Mouse (Mus musculus): ENCODE measurements around the gene Jak2. TPM values are rescaled to one million over a fixed set of nuclear protein-coding genes. Genes with fewer than 3 reads are reported as not detected.

Gene Jak2
- total and polyA plus RNA-seq, 3 experiments = 26.4 to 78.6 (median 30.2) TPM

- H3K27ac ChIP-seq (ENCODE audit: control insufficient read depth, low read depth, low read length) = no peak overlapping the region
- no peaks in the 10 kb centered on the region for H3K9me3 ChIP-seq (replicated peaks; ENCODE audit: insufficient read depth, low read length)
- H3K4me1 ChIP-seq (ENCODE audit: control insufficient read depth in 1 of 2, insufficient read depth in 2 of 2, low read length in 2 of 2) = peaks cover 2 to 8% of the 10 kb centered on the region in 2 experiments; a peak in 2 of 4 replicates
- no peaks in the 10 kb centered on the region for H3K27me3 ChIP-seq (ENCODE audit: control insufficient read depth in 1 of 2, insufficient read depth in 2 of 2, low read length in 2 of 2)
- H3K4me3 ChIP-seq (ENCODE audit: control insufficient read depth in 1 of 2, insufficient read depth in 1 of 2, low read depth in 2 of 2, low read length in 2 of 2) = no peak overlapping the region
- no peaks in the 10 kb centered on the region for H3K79me2 ChIP-seq (ENCODE audit: control insufficient read depth, insufficient read depth, low read length, poor library complexity)
- no peak for DNase-seq (ENCODE audit: low read depth, low spot score)
- H3K36me3 ChIP-seq (ENCODE audit: control insufficient read depth in 1 of 2, insufficient read depth in 2 of 2, low read length in 2 of 2) = peaks cover 10 to 12% of the 10 kb centered on the region in 2 experiments; a peak in 3 of 4 replicates
- no peak overlapping the region for H3K9ac ChIP-seq (ENCODE audit: control insufficient read depth, low read depth, low read length, poor library complexity, severe bottlenecking)
- TF ChIP-seq HCFC1 (IDR thresholded peaks at IDR 0.05; ENCODE audit: low read depth, low read length) = no peak
- no peak for TF ChIP-seq MAZ (IDR thresholded peaks at IDR 0.05; ENCODE audit: low read depth, low read length)
- TF ChIP-seq POLR2AphosphoS2 (IDR thresholded peaks at IDR 0.05; ENCODE audit: low read length) = no peak
- TF ChIP-seq KAT2A (conservative IDR thresholded peaks at IDR 0.05; ENCODE audit: low read depth, low read length) = no peak
- no peak for TF ChIP-seq ZKSCAN1 (IDR thresholded peaks at IDR 0.05; ENCODE audit: low read depth, low read length)
- no peak for TF ChIP-seq TAL1 (IDR thresholded peaks at IDR 0.05; ENCODE audit: low read length)
- TF ChIP-seq NRF1 (IDR thresholded peaks at IDR 0.05; ENCODE audit: insufficient read depth, low read depth, low read length, poor library complexity, severe bottlenecking) = no peak
- TF ChIP-seq TCF12 (IDR thresholded peaks at IDR 0.05; ENCODE audit: low read depth, low read length) = no peak
- no peak for TF ChIP-seq ZMIZ1 (IDR thresholded peaks at IDR 0.05; ENCODE audit: low read depth, low read length)
- TF ChIP-seq MXI1 (IDR thresholded peaks at IDR 0.05; ENCODE audit: low read depth, low read length) = no peak
- TF ChIP-seq TBP (IDR thresholded peaks at IDR 0.05; ENCODE audit: low read depth, low read length) = no peak
Measured at GRCm38 (mm10) chr19:29291532-29291931, 39.9 kb downstream of the Jak2 start.

- no peak for DNase-seq (ENCODE audit: low read depth, low spot score)
- peaks cover 6 to 14% of the 10 kb centered on the region in 2 experiments for H3K4me1 ChIP-seq (ENCODE audit: control insufficient read depth in 1 of 2, insufficient read depth in 2 of 2, low read length in 2 of 2)
- H3K9ac ChIP-seq (ENCODE audit: control insufficient read depth, low read depth, low read length, poor library complexity, severe bottlenecking) = no peak overlapping the region
- H3K9me3 ChIP-seq (replicated peaks; ENCODE audit: insufficient read depth, low read length) = no peaks in the 10 kb centered on the region
- TF ChIP-seq ZNF384 (IDR thresholded peaks at IDR 0.05; ENCODE audit: low read depth, low read length) (no peak), POLR2AphosphoS5 (IDR thresholded peaks at IDR 0.05; ENCODE audit: borderline replicate concordance, low read depth, low read length) (no peak), E2F4 (IDR thresholded peaks at IDR 0.05; ENCODE audit: borderline replicate concordance, low read depth, low read length) (no peak), ZKSCAN1 (IDR thresholded peaks at IDR 0.05; ENCODE audit: low read depth, low read length) (no peak), TBP (IDR thresholded peaks at IDR 0.05; ENCODE audit: low read depth, low read length) (no peak)
- H3K4me3 ChIP-seq (ENCODE audit: control insufficient read depth in 1 of 2, insufficient read depth in 1 of 2, low read depth in 2 of 2, low read length in 2 of 2) = no peak overlapping the region
- H3K79me2 ChIP-seq (ENCODE audit: control insufficient read depth, insufficient read depth, low read length, poor library complexity) = no peaks in the 10 kb centered on the region
- H3K27ac ChIP-seq (ENCODE audit: control insufficient read depth, low read depth, low read length) = no peak overlapping the region
- H3K36me3 ChIP-seq (ENCODE audit: control insufficient read depth in 1 of 2, insufficient read depth in 2 of 2, low read length in 2 of 2) = peaks cover 8 to 21% of the 10 kb centered on the region in 2 experiments; a peak in 3 of 4 replicates
- no peaks in the 10 kb centered on the region for H3K27me3 ChIP-seq (ENCODE audit: control insufficient read depth in 1 of 2, insufficient read depth in 2 of 2, low read length in 2 of 2)
Measured at GRCm38 (mm10) chr19:29292546-29292945, 40.9 kb downstream of the Jak2 start.

- H3K79me2 ChIP-seq (ENCODE audit: control insufficient read depth, insufficient read depth, low read length, poor library complexity) = no peaks in the 10 kb centered on the region
- no peak overlapping the region for H3K27ac ChIP-seq (ENCODE audit: control insufficient read depth, low read depth, low read length)
- DNase-seq (ENCODE audit: low read depth, low spot score) = no peak
- no peak for TF ChIP-seq SIN3A (IDR thresholded peaks at IDR 0.05; ENCODE audit: low read length)
- no peak for TF ChIP-seq MAX (IDR thresholded peaks at IDR 0.05; ENCODE audit: low read length)
- no peak for TF ChIP-seq E2F4 (IDR thresholded peaks at IDR 0.05; ENCODE audit: borderline replicate concordance, low read depth, low read length)
- no peak for TF ChIP-seq MAZ (IDR thresholded peaks at IDR 0.05; ENCODE audit: low read depth, low read length)
- no peak for TF ChIP-seq CHD2 (IDR thresholded peaks at IDR 0.05; ENCODE audit: low read length)
- TF ChIP-seq CHD1 (IDR thresholded peaks at IDR 0.05; ENCODE audit: low read depth, low read length) = no peak
- no peak for TF ChIP-seq SMC3 (IDR thresholded peaks at IDR 0.05; ENCODE audit: low read depth, low read length)
- no peak for TF ChIP-seq HCFC1 (IDR thresholded peaks at IDR 0.05; ENCODE audit: low read depth, low read length)
- no peak for TF ChIP-seq MYC (IDR thresholded peaks at IDR 0.05; ENCODE audit: low read depth, low read length)
- no peak overlapping the region for H3K9ac ChIP-seq (ENCODE audit: control insufficient read depth, low read depth, low read length, poor library complexity, severe bottlenecking)
- H3K4me3 ChIP-seq (ENCODE audit: control insufficient read depth in 1 of 2, insufficient read depth in 1 of 2, low read depth in 2 of 2, low read length in 2 of 2) = no peak overlapping the region
- H3K27me3 ChIP-seq (ENCODE audit: control insufficient read depth in 1 of 2, insufficient read depth in 2 of 2, low read length in 2 of 2) = no peaks in the 10 kb centered on the region
- peaks cover 6 to 14% of the 10 kb centered on the region in 2 experiments for H3K4me1 ChIP-seq (ENCODE audit: control insufficient read depth in 1 of 2, insufficient read depth in 2 of 2, low read length in 2 of 2)
- H3K9me3 ChIP-seq (replicated peaks; ENCODE audit: insufficient read depth, low read length) = no peaks in the 10 kb centered on the region
- peaks cover 13 to 22% of the 10 kb centered on the region in 2 experiments for H3K36me3 ChIP-seq (ENCODE audit: control insufficient read depth in 1 of 2, insufficient read depth in 2 of 2, low read length in 2 of 2)
Measured at GRCm38 (mm10) chr19:29294756-29295155, 43.1 kb downstream of the Jak2 start.

All from MEL (cell line).